Mouse (Mus musculus) urinary bladder, postnatal 14 days (tissue): ENCODE data around the gene Pwwp2a.

Experiments used
- DNase-seq: peaks from one replicate; pipeline ENCODE4 v3.0.0; 2021; ENCODE audit warnings: low spot score

Pwwp2a gene

GRCm38 (mm10) chr11:43681472-43682414, at the start of gene Pwwp2a:
Gene Pwwp2a, plus strand, starts transcription at chr11:43681998.
- peak; percentile 99 for DNase-seq

DNA sequence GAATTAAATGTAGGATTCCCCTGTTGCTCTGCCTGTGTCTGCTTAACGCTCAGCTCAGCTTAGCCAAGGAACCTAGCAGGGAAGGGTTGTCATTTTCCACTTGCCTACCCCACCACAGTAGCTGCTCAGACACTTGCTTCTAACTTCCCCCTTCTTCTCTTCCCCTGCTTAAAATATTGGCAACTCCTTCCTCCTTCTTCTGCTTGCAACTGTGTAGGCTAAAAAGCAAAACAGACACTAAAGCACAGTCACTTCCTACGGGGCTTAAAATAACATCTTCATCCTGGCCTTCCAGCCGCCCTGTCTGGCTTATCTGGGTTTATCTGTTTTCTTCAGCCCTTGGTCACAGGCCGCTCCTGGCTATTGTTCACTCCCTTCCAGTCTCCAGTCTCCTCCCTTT, 49.2 kb upstream of the Pwwp2a start:
- DNase-seq = no peak

DNA sequence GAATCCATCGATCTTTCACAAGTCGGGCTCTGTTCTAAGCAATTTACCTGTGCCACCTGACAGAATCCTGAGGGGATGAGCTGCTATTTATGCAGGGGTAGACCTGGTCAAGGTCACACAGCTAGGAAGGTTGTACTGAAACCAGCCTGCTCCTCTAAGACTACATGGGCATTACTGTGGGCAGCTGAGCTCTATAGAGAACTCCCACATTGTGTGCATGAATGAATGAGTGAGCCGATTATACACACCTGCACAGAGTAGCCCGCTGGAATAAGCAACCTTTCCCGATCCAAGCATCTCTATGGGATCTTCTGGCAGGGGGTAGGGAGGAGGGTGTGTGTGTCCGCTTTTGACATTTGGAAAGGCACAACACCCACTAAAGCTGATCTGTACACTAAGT, 48.6 kb upstream of the Pwwp2a start:
- DNase-seq = no peak

- peak; percentile 74 for DNase-seq
Measured at GRCm38 (mm10) chr11:43633658-43634401, 48.0 kb upstream of the Pwwp2a start.

GRCm38 (mm10) chr11:43636761-43637160, 45.0 kb upstream of the Pwwp2a start:
- DNase-seq = no peak

GRCm38 (mm10) chr11:43638486-43638885, 43.3 kb upstream of the Pwwp2a start:
- DNase-seq = no peak

GRCm38 (mm10) chr11:43643180-43643591, 38.6 kb upstream of the Pwwp2a start:
- DNase-seq = peak; percentile 90

DNA sequence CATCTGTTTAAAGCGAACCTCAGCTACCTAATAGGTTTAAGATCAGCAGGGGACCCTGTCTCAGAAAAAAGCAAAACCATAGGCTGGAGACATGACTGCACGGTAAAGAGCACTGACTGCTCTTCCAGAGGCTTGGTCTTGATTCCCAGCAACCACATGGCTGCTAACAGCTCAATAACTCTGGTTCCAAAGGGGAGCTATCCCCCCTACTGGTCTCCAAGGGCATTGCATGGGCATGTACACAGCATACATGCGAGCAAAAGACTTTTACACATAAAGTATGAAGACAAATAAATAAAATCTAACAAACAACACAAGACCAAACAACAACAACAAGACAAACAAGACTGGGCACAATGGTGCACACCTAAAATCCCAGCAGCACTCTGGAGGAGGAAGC, 36.5 kb upstream of the Pwwp2a start:
- no peak for DNase-seq

GRCm38 (mm10) chr11:43653051-43653475, 28.7 kb upstream of the Pwwp2a start:
- no peak for DNase-seq

DNA sequence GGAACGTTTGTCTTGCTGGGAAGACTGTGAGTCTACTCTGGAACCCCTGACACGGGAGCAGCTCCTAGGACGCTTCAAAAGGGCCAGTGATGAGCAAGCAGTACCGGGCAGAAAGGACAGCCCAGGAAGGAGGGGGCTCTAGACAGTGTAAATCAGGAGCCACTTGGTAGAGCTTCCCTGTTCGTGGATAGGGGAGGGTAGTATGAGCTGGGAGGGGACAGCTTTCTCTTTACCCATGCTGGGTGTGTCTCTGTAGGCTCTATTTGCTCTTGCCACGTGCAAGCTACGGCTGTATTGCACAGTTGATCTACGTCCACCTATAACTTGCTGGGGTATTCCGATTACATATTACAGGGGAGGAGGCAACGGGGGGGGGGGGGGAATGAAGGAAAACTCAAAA, 25.3 kb upstream of the Pwwp2a start:
- no peak for DNase-seq

- DNase-seq = no peak
Measured at GRCm38 (mm10) chr11:43658010-43658409, 23.8 kb upstream of the Pwwp2a start.

DNA sequence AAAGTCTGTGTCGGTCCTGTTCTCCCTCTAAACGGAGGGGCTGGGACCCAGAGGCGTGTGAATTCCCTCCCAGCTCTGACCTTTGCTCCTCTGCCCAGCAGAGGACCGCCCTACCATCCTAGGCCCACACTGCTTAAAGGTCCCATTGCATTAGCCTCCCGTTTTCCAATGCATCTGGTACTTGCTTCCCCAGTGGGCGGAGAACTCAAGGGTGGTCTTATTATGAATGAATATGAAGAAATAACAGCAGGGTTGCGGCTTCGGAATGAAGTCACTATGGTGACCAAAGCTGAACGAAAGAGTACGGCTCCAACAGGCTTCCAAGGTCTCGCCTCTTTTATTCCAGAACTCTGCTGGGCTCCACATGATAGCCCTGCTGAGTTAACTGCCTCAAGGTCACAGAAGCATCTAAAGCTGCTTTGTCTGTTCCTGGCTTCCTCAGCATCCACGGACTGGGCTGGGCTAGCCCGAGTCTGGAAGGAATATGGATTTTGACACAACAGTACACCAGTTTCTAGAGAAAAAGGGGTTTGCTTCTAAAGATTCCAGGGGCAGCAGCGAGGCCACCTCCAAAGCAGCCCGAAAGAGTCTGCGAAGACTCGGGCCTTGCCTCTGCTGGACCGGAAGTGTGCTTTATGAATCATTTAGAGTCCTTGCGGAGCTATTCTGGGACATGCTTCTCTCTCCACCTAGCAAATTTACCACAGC, 14.6 kb upstream of the Pwwp2a start:
- DNase-seq = no peak

DNA sequence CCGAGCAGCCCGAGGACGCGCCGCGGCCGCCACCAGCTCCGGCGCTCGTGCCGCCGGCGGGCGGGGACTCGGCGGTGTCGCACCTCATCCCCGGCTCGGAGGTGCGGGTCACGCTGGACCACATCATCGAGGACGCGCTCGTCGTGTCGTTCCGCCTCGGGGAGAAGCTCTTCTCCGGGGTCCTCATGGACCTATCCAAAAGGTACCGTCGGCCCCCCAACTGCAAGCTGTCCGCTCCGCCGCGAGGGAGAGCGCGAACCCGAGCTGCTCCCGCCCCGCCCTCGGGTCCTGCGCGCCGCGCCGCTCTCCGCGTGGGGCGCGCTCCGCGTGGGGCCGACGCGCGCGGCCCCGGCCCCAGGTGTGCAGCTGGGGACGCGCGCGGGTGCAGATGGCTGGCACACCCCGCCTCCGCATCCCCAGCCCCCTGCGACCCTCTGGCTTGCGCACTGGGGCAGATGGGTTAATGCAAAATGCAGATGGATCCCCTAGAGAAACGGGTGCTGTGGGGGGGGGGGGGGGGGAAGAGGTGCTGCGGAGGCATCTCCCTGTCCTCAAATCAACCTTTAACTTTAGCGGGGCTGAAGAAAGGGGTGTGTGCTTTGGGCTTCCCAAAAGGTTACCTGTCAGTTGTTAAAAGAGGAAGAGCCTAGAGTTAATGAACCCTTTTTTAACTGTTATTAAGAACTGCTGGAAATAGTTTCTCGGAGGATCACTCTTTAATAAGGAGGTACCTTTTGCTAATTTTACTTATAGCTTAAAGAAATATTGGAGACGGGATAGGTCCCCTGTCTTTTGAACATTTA, 818 bp downstream of the Pwwp2a start:
- DNase-seq = no peak

DNA sequence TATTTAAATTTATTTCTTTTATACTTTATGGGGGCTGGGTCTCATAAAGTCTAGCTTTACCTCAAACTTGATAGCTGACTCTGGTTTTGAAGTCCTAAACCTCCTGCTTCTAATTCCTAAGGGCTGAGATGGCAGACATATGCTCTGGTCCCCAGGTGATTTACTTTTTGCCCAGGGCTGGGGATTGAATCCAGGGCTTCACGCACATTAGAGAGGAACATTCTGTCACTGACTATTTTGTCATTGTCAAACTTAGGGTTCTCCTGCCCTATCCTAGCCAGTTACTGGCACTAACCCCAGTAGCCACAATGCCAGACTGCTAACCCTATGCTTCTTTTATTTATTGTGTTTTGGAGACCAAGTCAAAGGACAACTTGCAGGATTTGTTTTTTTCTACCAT, 7.1 kb downstream of the Pwwp2a start:
- no peak for DNase-seq

- no peak for DNase-seq
Measured at GRCm38 (mm10) chr11:43696623-43697022, 14.8 kb downstream of the Pwwp2a start.

GRCm38 (mm10) chr11:43698621-43699020, 16.8 kb downstream of the Pwwp2a start:
- no peak for DNase-seq

DNA sequence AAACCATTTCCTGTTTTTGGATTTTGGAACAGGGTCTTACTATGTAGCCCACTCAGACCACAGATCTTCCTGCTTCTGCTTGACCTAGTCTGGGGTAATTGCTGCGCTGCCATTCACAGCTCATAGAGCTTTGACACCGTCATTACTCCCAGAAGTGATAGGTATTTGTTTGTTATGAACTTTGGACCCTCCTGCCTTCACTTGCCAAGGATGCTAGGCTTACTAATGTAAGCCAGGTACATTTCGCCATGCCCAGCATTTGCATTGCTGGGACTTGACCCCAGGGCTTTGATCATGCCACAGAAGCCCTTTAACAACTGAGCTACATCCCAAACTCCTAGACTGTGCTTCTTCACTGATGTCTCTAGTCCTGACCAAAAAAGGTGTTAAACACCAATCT, 18.5 kb downstream of the Pwwp2a start:
- DNase-seq = no peak

- DNase-seq = no peak
Measured at GRCm38 (mm10) chr11:43703552-43703951, 21.8 kb downstream of the Pwwp2a start.

GRCm38 (mm10) chr11:43705751-43706150, 24.0 kb downstream of the Pwwp2a start:
- DNase-seq = no peak

DNA sequence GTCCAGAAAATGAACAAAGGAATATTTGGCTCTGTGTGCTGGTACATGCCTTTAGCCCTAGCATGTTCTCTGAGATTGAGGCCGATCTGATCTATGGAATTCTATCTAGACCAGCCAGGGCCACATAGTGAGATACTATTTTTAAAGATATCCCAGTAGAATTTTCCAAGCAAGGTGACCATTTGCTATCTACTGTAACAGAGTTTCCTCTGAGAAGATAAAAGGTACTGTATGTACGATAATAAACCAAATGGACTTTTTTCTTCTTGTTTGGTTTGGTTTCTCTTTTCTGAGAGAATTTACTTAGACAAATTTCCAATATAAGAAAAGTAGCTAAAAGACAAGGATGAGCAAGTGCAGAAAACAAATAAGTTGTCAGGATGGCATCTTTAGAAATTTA, 26.6 kb downstream of the Pwwp2a start:
- DNase-seq = no peak

- DNase-seq = no peak
Measured at GRCm38 (mm10) chr11:43712178-43712577, 30.4 kb downstream of the Pwwp2a start.

DNA sequence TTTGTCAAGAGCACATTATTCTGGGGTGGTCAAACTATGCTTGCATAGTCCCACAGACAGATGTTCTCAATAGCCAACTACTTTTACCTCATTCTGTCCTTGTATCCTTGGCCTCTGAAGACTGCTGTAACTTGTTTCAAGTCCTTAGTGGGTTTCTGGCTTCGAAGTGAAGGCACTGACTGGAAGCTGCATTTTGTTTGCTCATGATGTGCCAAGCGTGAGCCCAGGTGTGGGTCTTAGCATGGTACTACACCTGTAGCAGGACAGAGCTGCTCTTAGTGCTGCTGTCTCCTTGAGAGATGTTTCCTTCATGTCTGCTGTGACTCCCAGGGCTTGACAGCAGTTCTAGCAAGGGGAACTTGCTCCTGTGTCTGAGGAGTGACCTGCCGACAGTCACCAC, 41.6 kb downstream of the Pwwp2a start:
- no peak for DNase-seq
